Mouse (Mus musculus): ENCODE results near the gene Ncs1.

- TF ChIP-seq GATA1 (IDR thresholded peaks at IDR 0.05; ENCODE audit: borderline replicate concordance, low read length), result no peak
- TF ChIP-seq FLI1 (IDR thresholded peaks at IDR 0.05; ENCODE audit: low read length), result no peak
Observed at GRCm38 (mm10) chr2:31257096-31257495, 11.5 kb downstream of the Ncs1 start.
